Mouse (Mus musculus) liver, embryonic 14.5 days (tissue): ENCODE results near the gene Pou2f1.

Experiments used
- CTCF ChIP-seq: IDR thresholded peaks from 2 replicates; pipeline ENCODE4 v1.5.1; 2016; ENCODE audit warnings: antibody characterized with exemption, low read depth, control low read depth
- EP300 ChIP-seq: IDR thresholded peaks from 2 replicates; pipeline ENCODE4 v1.6.1; 2016; ENCODE audit warnings: antibody characterized with exemption, low read depth

DNA sequence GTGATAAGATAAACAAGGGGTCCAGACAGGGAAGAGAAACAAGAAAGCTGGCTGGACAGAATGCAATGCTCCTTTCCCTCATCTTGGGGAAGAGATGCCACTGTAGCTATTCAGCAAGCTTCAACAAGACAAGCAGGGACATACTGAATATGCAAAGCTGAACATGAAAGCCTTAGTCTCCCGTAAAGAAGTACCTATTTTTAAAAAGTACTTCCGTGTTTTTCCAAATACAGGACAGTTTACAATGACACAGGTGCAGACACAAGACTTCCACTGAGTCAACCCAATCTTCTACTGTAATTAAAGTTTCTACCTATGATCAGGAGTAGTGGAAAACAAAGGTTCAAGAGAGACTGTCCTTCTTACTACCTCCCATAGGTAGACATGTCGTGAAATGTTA, 72.0 kb downstream of the Pou2f1 start:
- TF ChIP-seq CTCF (no peak), EP300 (no peak)
